Mouse (Mus musculus) forebrain, embryonic 15.5 days (tissue): ENCODE data around the gene Slc29a2. TPM values are rescaled to one million over a fixed set of nuclear protein-coding genes. Genes with fewer than 3 reads are reported as not detected.

Experiments used
- ATAC-seq: fragments of 200-750 bp; cut with Nextera tagmentation; replicated peaks from 2 replicates; pipeline ENCODE4 v1.8.0; 2017; ENCODE audit warnings: mild to moderate bottlenecking, moderate TSS enrichment, moderate library complexity
- H3K27ac ChIP-seq: fragments of 300-500 bp; sonication (generic); replicated peaks from 2 replicates; pipeline ENCODE4 v1.5.1; 2015; ENCODE audit warnings: mild to moderate bottlenecking, inconsistent platforms
- H3K27me3 ChIP-seq: fragments of 300-500 bp; sonication (generic); 2 replicates; pipeline ENCODE4 v1.6.1; 2015; ENCODE audit warnings: inconsistent platforms
- H3K36me3 ChIP-seq: fragments of 300-500 bp; sonication (generic); 2 replicates; pipeline ENCODE4 v1.6.1; 2015; ENCODE audit warnings: mild to moderate bottlenecking, inconsistent platforms
- H3K4me1 ChIP-seq: fragments of 300-500 bp; sonication (generic); 2 replicates; pipeline ENCODE4 v1.6.1; 2015; ENCODE audit warnings: inconsistent platforms
- H3K4me2 ChIP-seq: fragments of 300-500 bp; sonication (generic); replicated peaks from 2 replicates; pipeline ENCODE4 v1.6.1; 2015; ENCODE audit warnings: mild to moderate bottlenecking, inconsistent platforms
- H3K4me3 ChIP-seq: fragments of 300-500 bp; sonication (generic); 2 replicates; pipeline ENCODE4 v1.5.1; 2015; ENCODE audit warnings: mild to moderate bottlenecking, inconsistent platforms
- H3K9ac ChIP-seq: fragments of 300-500 bp; sonication (generic); replicated peaks from 2 replicates; pipeline ENCODE4 v1.6.1; 2015; ENCODE audit warnings: mild to moderate bottlenecking, inconsistent platforms
- H3K9me3 ChIP-seq: fragments of 300-500 bp; sonication (generic); 2 replicates; pipeline ENCODE4 v1.6.1; 2016; ENCODE audit warnings: inconsistent platforms
- WGBS: fragments of 180-500 bp; shearing (Covaris S2); methylation state at CpG from one replicate; pipeline ENCODE4 v1.1.7; 2015; ENCODE audit warnings: mixed read lengths; 5-methylcytosine and 5-hydroxymethylcytosine counted together
- polyA plus RNA-seq: library from polyadenylated mRNA; unstranded; fragments of >200 nt; fragmentation: Nextera tagmentation; extraction: Ambion mirVana; gene quantifications from 2 replicates; pipeline ENCODE4 v1.2.1, GENCODE M21; 2015

The Slc29a2 gene
- polyA plus RNA-seq: 10.1 and 10.4 TPM in 2 replicates

DNA sequence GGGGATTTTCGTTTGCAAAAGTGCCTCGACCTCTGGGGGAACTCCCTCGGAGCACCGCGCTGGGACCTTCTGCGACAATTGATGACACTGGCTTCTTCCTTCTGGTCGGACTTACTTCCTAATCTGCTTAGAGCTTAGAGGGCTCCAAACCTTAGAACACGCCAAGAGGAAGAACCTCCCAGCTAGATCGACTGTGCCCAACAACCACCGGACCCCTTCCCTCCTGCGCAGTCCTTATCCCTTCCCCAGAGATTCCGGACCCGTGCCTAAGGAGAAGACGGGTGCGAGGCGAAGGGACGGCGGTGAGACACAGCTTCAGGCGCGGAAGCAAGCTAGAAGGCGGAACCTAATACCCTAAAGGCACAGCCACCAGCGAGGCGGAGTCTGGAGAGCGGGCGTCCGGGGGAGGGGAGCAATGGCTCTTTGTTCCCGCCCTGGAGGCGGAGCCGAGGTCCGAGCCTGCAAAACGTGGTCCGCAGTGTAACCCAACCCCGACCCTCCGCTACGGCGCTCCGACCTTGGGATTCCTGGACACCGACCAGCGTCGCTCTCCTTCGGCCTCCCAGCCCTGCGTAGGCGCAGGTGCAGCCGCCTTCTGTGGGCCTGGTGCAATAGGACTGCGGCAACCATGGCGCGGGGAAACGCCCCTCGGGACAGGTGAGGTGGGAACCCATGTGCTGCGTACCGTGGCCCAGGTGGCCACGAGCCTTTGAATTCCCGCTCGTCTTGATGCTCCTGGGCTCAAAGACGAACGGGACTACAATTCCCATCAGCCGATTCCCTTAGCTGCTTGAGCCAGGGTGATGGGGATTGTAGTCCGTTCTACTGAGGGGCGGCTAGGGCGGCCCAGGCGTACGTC, at the start of gene Slc29a2:
Gene Slc29a2 (plus strand): TSS at position 240 of the 859 bp plus-strand sequence.
- no peaks in the 10 kb centered on the region for H3K9me3 ChIP-seq
- H3K27ac ChIP-seq: peak within 1 kb of the TSS; percentile 89
- H3K4me2 ChIP-seq: peak within 1 kb of the TSS; percentile 79
- peak within 1 kb of the TSS; percentile 81 for H3K4me3 ChIP-seq
- ATAC-seq: peak; percentile 94
- H3K27me3 ChIP-seq: no peaks in the 10 kb centered on the region
- peaks cover 13% of the 10 kb centered on the region for H3K4me1 ChIP-seq
- peaks cover 8% of the 10 kb centered on the region for H3K36me3 ChIP-seq
- peak within 1 kb of the TSS; percentile 87 for H3K9ac ChIP-seq
- WGBS: under 1% methylated on average over 62 of the region's 62 CpGs

DNA sequence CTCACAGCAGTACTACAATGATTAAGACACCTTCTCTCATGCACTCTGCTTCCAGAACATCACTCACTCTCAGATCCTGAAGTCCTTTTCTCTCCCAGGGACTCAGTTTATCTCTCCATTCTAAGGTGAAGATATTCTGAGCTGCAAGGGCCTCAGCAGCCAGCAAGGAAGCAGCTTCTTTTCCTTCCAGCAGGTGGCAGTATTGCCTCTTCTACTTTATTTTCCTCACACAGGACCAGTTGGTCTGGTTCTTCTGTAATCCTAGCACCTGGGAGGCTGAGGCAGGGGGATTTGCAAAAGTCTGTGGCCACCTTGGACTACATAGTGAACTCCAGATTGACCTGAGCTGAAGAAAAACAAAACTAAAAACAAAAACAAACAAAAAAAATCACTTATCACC, 41.9 kb upstream of the Slc29a2 start:
- peaks cover 23% of the 10 kb centered on the region; the same call in 1 of the 2 replicates for H3K27me3 ChIP-seq
- H3K4me3 ChIP-seq: no peak overlapping the region
- H3K36me3 ChIP-seq: no peaks in the 10 kb centered on the region
- ATAC-seq: no peak; the same call in 1 of the 2 replicates
- H3K9me3 ChIP-seq: no peaks in the 10 kb centered on the region
- no peak overlapping the region for H3K27ac ChIP-seq
- no peaks in the 10 kb centered on the region for H3K4me1 ChIP-seq
- no peak overlapping the region for H3K4me2 ChIP-seq
- H3K9ac ChIP-seq: no peak overlapping the region

DNA sequence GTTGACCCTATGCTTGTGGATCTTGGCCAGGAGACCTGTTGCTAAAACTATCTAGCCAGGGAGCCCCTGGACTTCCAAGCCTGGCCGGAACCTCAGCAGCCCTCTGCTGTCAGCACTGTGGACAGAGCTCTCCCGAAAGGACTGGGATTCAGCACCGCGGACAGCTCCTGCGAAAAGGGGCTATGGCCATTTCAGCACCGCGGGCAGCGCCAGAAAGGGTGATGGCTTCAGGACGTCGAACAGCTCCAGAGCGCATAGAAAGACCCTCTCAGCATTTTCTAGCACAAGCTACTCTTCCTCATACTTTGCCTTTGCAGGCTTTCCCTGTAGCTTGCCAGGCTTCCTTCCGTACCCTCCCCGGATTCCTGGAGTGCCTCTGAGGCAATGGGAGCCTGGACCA, 34.6 kb upstream of the Slc29a2 start:
- Histone ChIP-seq H3K27ac (peak overlapping the region; percentile 57; the same call in 1 of the 2 replicates), H3K27me3 (peaks cover 49% of the 10 kb centered on the region), H3K4me3 (peak overlapping the region; percentile 49), H3K4me1 (peaks cover 37% of the 10 kb centered on the region), H3K36me3 (no peaks in the 10 kb centered on the region), H3K9me3 (no peaks in the 10 kb centered on the region), H3K9ac (peak overlapping the region; percentile 51), H3K4me2 (peak overlapping the region; percentile 77)
- ATAC-seq: no peak
- WGBS: 6% methylated on average over 13 of the region's 13 CpGs

DNA sequence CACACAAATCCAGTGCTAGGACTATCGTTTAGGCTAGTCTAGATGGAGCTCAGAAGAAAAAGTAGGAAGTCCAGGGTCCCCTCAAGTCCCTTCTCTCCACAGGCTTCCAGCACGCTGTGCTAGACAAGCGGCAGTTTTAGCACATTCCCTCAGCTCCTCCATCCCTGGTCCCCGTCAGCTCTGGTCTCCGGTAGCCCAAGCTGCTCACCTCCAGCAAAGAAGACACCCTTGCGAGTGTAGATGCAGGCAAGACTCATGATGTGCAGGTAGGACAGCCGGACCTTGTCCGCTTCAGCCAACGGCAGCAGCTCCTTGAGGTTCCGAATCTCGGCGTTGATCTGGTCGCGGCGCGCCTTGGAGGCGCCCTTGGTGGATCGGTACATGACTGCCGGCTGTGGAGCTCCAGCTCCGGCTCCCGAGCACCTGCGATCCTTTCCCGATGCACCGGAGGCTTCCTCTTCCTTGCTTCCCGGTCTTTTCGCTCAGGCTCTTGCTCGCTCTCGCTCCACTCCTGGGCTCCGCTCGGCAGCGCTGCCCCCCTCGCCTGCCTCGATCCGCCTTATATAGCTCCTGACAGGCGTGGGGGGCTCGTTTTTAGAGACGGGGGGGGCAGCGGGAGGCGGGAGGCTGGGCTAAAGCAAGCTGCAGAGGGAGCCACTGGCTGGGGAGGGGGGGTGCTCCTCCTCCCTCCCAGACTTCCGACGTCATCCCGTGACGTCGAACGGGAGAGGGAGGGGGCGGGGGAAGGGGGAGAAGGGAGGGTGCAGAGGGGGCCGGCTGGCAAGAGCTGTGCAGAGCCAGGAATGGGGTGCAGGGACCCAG, 34.0 kb upstream of the Slc29a2 start:
- peak; percentile 79 for ATAC-seq
- peaks cover 43% of the 10 kb centered on the region for H3K27me3 ChIP-seq
- H3K4me2 ChIP-seq: peak overlapping the region; percentile 77
- H3K4me3 ChIP-seq: peak overlapping the region; percentile 49
- H3K27ac ChIP-seq: peak overlapping the region; percentile 57
- no peaks in the 10 kb centered on the region for H3K9me3 ChIP-seq
- WGBS: 12% methylated on average over 42 of the region's 47 CpGs
- H3K4me1 ChIP-seq: peaks cover 44% of the 10 kb centered on the region
- H3K36me3 ChIP-seq: no peaks in the 10 kb centered on the region
- H3K9ac ChIP-seq: peak overlapping the region; percentile 51

DNA sequence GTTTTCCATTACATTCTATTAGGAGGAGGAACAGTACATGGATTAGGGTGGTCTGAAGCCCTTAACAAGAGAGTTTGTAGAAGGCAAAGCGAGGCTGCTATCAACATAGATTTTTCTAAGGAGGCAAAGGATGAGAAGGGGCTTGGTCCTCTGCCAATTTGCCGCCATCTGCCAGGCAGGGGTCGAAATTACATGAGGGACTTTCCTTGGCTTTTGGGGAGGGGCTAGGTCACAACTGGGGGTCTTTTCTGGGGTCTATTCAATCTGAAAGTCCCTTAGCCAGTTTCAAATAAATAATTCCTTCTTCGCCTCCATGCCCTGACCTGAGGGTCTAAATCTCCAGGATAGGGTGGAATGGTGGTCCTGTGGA, 33.4 kb upstream of the Slc29a2 start, which contains the start of gene Npas4:
Gene Npas4 (minus strand): TSS at position 61 of the 370 bp plus-strand sequence.
- Histone ChIP-seq H3K4me2 (peak within 1 kb of the TSS; percentile 77), H3K27me3 (peaks cover 43% of the 10 kb centered on the region), H3K9ac (peak within 1 kb of the TSS; percentile 51), H3K9me3 (no peaks in the 10 kb centered on the region), H3K27ac (peak within 1 kb of the TSS; percentile 57), H3K36me3 (no peaks in the 10 kb centered on the region), H3K4me3 (peak within 1 kb of the TSS; percentile 49), H3K4me1 (peaks cover 44% of the 10 kb centered on the region)
- ATAC-seq: peak; percentile 9; the same call in 1 of the 2 replicates
- 9% methylated on average over 4 of the region's 4 CpGs for WGBS

DNA sequence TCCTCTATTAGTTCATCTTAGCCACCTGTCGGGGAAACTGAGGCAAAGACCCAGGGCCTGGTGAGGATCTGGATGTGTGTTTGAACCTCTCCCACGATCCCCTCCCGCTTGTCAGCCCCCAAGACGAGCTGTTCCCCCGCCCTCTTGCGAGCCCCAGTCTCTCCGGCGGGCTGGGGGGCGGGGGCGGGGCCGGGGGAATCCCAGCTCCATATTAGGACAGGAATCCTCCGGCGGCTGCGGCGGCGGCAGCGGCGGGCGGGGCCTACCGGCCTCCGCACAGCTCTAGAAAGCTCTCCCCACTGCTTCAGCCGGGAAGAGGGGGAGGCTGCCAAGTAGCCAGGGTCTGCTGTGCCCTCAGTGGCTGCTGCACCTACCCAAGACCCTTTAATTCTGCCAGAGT, 32.9 kb upstream of the Slc29a2 start:
- H3K4me1 ChIP-seq: peaks cover 44% of the 10 kb centered on the region
- H3K4me3 ChIP-seq: peak overlapping the region; percentile 49
- 0 out of 2 replicates have a peak overlapping the region, but pooled peaks have one; percentile 4 for H3K9ac ChIP-seq
- no peaks in the 10 kb centered on the region for H3K9me3 ChIP-seq
- H3K36me3 ChIP-seq: no peaks in the 10 kb centered on the region
- WGBS: 1% methylated on average over 20 of the region's 22 CpGs
- H3K27me3 ChIP-seq: peaks cover 43% of the 10 kb centered on the region
- H3K27ac ChIP-seq: peak overlapping the region; percentile 57
- peak; percentile 39 for ATAC-seq
- peak overlapping the region; percentile 77 for H3K4me2 ChIP-seq

DNA sequence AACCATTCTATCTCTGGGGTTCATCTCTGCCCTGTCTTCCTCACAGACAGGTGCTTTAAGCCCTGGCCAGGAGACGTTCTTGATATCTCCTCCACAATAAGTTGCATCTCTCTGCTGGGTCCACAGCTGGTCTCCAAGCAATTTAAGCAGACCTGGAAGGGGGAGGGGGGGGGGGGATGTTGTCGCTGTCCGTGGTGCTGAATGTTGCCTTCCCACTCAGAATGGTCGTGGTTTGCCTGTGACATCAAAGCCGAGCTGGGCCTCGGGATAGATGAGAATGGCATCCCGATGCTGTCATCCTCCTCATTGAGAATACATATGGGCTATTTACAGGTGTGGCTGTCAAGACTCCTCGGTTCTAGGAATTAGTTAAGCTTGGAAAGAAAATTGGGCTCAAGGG, 31.3 kb upstream of the Slc29a2 start:
- 21% methylated on average over 8 of the region's 8 CpGs for WGBS
- Histone ChIP-seq H3K4me2 (no peak overlapping the region), H3K27ac (no peak overlapping the region), H3K4me1 (peaks cover 44% of the 10 kb centered on the region), H3K4me3 (no peak overlapping the region), H3K9ac (no peak overlapping the region), H3K36me3 (no peaks in the 10 kb centered on the region), H3K27me3 (peaks cover 34% of the 10 kb centered on the region), H3K9me3 (no peaks in the 10 kb centered on the region)
- ATAC-seq: no peak

GRCm38 (mm10) chr19:4992904-4993303, 30.8 kb upstream of the Slc29a2 start:
- ATAC-seq: no peak
- 3% methylated on average over 9 of the region's 9 CpGs for WGBS
- no peak overlapping the region for H3K4me3 ChIP-seq
- H3K36me3 ChIP-seq: no peaks in the 10 kb centered on the region
- H3K27me3 ChIP-seq: peaks cover 29% of the 10 kb centered on the region
- H3K4me1 ChIP-seq: peaks cover 44% of the 10 kb centered on the region
- H3K9ac ChIP-seq: no peak overlapping the region
- H3K9me3 ChIP-seq: no peaks in the 10 kb centered on the region
- H3K4me2 ChIP-seq: 0 out of 2 replicates have a peak overlapping the region, but pooled peaks have one; percentile 15
- no peak overlapping the region for H3K27ac ChIP-seq

- Histone ChIP-seq H3K4me2 (no peak overlapping the region), H3K9me3 (no peaks in the 10 kb centered on the region), H3K27me3 (peaks cover 19% of the 10 kb centered on the region), H3K27ac (peak overlapping the region; percentile 68), H3K4me3 (no peak overlapping the region), H3K4me1 (peaks cover 38% of the 10 kb centered on the region), H3K9ac (no peak overlapping the region), H3K36me3 (no peaks in the 10 kb centered on the region)
- WGBS: 46% methylated on average over 5 of the region's 5 CpGs
- ATAC-seq: 0 out of 2 replicates have a peak, but pooled peaks have one; percentile 30
Measured at GRCm38 (mm10) chr19:4994043-4994442, 29.6 kb upstream of the Slc29a2 start.

DNA sequence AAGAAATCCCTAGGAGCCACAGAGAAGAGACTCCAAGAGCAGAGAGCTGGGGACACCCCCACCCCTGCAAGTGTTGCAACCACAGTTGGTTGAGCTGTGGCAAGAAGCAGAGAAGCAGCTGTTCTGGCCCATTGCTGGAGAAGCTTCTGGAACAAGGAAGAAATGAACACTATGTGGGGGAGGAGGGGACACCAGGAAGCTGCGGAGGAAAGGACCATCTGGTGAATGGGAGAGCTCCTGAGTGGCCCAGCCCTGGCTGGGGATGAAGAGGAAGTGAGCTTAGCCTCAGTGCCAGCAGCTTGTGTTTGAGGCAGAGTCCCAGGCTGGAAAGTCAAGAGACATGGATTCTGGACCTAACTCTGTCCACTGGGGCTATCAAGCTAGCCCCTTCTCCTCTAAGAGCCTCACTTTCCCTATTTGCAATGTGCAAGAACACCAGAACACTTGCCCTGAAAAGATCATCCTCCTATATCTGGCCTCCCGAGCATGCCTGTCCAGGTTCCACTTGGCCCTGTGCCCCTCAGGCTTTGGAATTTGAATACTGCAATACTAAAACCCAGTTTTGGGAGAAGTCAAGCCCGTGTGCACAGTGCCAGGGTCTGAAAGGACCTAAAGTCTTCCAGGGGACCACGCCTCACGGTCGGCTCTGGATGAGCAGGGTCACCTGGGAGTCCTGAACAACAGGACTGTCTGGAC, 24.1 kb upstream of the Slc29a2 start:
- Histone ChIP-seq H3K27ac (no peak overlapping the region), H3K4me3 (no peak overlapping the region), H3K36me3 (no peaks in the 10 kb centered on the region), H3K4me2 (no peak overlapping the region), H3K9ac (no peak overlapping the region), H3K9me3 (no peaks in the 10 kb centered on the region), H3K27me3 (no peaks in the 10 kb centered on the region; the same call in none of the 2 replicates), H3K4me1 (peaks cover 14% of the 10 kb centered on the region)
- no peak for ATAC-seq
- WGBS: 65% methylated on average over 6 of the region's 6 CpGs

DNA sequence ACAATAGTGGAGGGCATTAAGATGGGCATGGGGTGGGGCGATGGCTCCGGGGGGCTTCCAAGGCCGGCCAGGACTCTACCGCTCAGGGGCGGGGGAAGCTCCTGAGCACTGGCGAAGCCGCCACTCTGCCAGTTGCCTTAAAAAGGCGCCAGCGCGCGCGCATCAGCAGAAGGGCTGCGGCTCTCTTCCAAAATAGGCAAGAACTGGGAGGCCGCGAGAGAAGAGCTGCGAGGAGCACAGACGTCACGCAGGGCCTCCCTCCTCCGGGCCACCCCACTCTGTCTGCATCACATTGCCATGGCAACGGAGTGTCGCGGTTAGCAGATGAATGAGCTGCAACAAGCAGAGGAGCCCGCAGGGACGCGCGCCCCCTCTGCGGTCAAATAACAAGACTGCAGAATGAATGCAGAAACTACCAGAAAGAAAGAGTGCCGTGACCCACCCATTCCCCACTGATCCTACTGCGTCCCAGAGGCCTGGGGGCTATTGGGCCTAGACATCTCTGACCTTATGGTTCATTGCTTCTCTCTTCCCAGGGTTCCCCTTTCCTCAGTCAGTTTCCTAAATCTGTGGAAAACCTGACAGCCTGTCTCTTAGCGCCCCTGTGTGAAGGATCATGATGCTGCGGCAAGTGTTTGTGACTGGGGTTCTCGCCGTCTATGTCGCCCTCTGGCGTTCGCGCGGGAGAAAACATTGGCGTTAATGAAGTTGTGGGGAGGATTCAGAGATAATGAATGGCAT, 21.8 kb upstream of the Slc29a2 start:
- H3K27ac ChIP-seq: peak overlapping the region; percentile 95
- H3K4me1 ChIP-seq: peaks cover 13% of the 10 kb centered on the region
- WGBS: under 1% methylated on average over 39 of the region's 39 CpGs
- H3K9ac ChIP-seq: peak overlapping the region; percentile 48
- H3K4me3 ChIP-seq: peak overlapping the region; percentile 37
- peak overlapping the region; percentile 62 for H3K4me2 ChIP-seq
- peak; percentile 99 for ATAC-seq
- no peaks in the 10 kb centered on the region; the same call in 1 of the 2 replicates for H3K27me3 ChIP-seq
- H3K36me3 ChIP-seq: no peaks in the 10 kb centered on the region
- H3K9me3 ChIP-seq: no peaks in the 10 kb centered on the region
